Mouse (Mus musculus): ENCODE measurements around the gene Eipr1. TPM values are rescaled to one million over a fixed set of nuclear protein-coding genes. Genes with fewer than 3 reads are reported as not detected.

Gene Eipr1
- total RNA-seq, 2 experiments from 2014 or later, result 51.7 to 53.0 TPM

DNA sequence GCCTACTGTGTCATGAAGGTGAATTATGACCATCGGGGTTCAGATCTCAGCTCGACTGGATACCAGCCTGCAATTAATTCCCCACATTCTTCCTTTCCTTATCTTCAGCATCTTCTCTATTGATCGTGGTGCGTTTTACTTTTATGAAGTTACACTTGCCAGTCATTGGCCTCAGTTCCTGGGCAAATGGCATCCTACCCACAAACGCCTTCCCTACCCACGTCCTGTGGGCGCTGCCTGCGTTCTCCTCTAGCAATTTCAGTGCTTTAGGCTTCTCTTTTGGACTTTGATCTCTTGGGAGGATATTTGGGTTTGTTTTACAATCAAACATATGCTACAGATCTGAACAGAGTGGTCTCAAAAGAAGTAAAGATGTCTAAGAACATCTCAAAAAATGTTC is 94.2 kb downstream of the Eipr1 start:
- Histone ChIP-seq H3K27ac (no peak overlapping the region), H3K4me3 (no peak overlapping the region)
- no peak for DNase-seq (ENCODE audit: low spot score in 2 of 2)
- TF ChIP-seq CTCF (conservative IDR thresholded peaks at IDR 0.05), result no peak

DNA sequence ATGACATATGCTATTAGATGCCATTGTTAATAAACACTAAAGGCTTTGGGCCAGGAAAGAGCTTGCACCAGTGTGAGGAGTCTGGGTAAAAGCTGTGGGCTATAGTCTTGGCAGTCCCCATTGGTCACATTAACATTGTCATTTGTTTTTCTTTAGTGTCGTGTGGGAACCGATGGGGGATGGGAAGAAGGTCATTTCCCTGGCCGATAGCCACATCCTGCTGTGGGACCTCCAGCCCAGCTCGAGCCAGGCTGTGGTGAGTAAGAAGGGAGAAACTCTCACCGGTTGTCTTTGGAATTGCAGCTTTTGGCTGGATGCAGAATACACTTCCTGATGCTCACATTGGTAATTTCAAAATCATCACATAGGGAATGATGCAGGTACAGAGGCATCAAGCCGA is 95.8 kb downstream of the Eipr1 start:
- Histone ChIP-seq H3K4me3 (no peak overlapping the region), H3K27ac (no peak overlapping the region)
- TF ChIP-seq CTCF (conservative IDR thresholded peaks at IDR 0.05), result no peak
- DNase-seq (ENCODE audit: low spot score in 2 of 2), result no peak

DNA sequence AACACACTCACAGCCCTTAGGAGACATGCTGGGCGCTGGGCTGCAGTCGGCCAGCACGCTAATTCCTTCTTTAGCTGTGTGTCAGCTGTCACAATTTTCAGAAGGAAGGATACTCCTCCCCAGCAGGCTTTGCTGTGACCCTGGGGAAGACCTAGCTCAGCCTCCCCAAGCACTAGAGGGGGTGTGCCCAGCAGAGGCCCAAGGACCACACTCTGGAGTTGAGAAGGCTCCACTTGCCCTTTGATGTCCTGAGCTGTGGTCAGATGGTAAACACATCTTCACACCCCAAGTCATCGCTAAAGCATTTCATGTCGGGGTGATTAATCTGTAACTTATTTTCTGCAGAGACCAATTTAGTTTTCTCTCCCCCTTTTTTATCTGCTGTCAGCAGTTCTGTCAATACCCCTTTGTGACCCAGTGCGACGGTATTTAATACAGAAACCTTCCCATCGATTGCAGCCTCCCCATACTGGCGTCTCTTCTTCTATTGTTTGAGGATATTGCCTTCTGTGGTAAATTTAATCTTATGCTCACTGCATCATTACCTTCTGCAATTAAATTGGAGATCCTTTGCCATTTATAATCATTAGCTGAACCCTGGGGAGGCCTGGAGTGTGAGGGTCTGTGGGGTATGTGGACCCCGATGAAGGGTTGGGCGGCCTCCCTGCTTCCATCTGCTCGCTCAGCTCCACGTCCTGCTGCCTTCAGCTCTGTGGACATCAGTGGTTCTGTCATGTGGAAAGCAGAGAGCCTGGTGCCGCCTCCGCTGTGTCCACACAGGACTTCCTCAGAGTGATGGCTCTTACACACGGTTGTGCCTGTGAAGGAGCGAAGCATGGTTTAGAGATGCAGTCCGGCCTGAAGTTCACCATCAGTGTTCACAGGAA is 97.4 kb downstream of the Eipr1 start:
- Histone ChIP-seq H3K4me3 (no peak overlapping the region), H3K27ac (no peak overlapping the region)
- no peak for TF ChIP-seq CTCF (conservative IDR thresholded peaks at IDR 0.05)
- no peak for DNase-seq (ENCODE audit: low spot score in 2 of 2)

DNA sequence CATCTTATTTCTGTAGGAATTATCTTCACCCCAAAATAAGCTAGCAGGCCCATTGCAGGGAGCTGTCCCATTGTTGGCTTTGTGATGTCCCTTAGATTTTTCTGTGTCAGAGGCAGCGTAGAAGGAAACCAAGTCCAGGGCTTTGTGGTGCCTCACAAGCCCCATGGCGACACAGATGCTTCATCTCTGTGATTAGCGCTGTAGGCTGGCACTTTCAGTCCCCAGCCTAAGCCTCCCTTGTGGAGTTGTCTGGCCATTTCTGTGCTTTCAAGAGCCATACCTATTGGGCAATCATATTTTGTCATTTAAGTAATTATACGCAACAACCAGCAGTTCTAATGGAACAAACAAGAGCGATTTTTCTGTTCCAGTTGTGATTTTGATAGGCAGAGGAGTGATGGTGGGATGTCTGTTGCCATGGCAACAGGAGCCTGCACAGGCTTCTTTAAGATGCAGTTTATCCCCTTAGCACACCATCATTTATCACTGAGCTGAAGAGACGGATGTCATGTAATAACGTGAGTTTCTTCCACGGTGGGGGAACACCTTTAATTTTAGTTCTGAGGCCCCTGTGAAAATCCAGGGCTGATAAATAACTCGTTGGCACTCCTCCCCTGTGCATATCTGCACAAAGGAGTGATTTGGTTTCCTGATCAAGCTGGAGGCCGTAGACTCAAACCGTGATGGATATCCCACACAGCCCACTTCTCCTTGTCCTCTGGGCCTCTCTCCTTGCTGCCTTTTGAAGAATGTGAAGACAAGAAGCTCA is 108.1 kb downstream of the Eipr1 start:
- TF ChIP-seq CTCF (conservative IDR thresholded peaks at IDR 0.05), result no peak
- H3K27ac ChIP-seq, result peak overlapping the region; percentile 85
- no peak overlapping the region for H3K4me3 ChIP-seq
- no peak for DNase-seq (ENCODE audit: low spot score in 2 of 2)

DNA sequence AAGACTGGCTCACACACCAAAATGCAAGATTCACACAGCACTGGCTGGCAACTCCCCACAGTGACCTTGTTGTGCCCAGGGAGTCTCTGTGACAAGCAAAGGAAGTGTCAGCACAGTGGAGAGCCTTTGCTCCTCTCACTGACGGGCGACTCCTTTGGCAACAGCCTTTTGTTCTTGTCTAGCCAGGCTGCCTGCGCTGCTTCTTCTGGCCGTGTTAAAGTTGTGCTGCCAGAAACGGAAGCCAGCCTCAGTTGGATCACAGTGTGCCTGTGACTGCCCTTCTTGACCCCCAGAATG is 108.6 kb downstream of the Eipr1 start:
- no peak overlapping the region for H3K4me3 ChIP-seq
- DNase-seq (ENCODE audit: low spot score in 2 of 2), result no peak
- TF ChIP-seq CTCF (conservative IDR thresholded peaks at IDR 0.05), result no peak
- H3K27ac ChIP-seq, result peak overlapping the region; percentile 85

DNA sequence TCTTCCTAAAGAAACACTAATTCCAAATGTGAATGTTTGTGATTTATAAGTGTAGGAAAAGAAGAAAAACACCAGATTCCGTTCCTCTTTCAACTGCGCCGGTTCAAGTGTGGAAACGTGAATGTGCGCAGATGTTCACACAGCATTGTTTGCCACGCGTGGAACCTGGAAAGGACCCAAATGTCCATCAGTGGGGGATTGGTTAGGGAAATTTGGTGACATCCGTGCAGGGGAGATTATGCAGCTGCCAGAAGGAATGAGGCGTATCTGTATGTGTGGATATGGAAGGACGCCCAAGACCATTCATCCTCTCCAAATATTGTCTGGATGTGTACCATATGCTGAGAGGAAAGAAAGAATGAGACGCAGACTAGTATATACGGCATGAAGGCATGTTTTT is 111.7 kb downstream of the Eipr1 start:
- no peak overlapping the region for H3K4me3 ChIP-seq
- H3K27ac ChIP-seq, result peak overlapping the region; percentile 90
- DNase-seq (ENCODE audit: low spot score in 2 of 2), result no peak
- no peak for TF ChIP-seq CTCF (conservative IDR thresholded peaks at IDR 0.05)

DNA sequence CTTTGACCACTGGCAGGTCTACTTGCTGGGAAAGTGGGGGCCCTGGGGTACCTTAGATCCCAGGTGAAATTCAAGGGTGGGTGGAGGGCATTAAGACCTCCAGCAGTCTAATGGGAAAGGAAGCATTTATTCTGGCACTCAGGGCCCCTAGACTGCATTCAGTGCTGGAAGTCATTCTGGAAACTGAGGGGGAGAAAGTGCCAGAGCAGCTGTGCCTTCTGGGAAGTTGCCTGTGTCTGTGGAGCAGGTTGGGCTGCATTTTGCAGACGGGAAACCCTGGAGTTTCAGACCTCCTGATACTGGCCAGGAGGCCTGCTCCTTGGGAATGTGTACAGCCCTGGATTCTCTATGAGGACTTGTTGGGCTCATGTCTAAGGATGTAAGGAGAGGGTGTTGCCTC is 114.5 kb downstream of the Eipr1 start:
- no peak for DNase-seq (ENCODE audit: low spot score in 2 of 2)
- TF ChIP-seq CTCF (conservative IDR thresholded peaks at IDR 0.05), result no peak
- peak overlapping the region; percentile 90 for H3K27ac ChIP-seq
- H3K4me3 ChIP-seq, result no peak overlapping the region

DNA sequence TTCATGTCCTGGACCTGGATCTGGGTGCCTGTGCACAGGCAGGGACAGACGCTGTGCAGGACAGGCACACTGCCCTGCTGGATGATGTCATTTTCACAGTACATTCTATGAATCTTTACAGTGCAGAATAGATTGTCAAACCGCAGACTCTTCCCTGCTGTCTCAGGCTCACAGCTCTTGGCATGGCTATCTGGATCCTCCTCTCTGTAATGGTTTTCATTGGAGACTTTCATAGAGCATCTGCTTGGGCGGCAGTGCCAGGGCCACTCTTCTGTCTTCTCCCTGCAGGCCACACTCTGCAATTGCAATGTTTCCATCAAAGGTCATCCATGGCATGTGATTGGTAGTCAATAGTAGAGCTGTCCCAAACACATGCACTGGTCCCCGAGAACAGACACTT is 117.2 kb downstream of the Eipr1 start:
- Histone ChIP-seq H3K27ac (peak overlapping the region; percentile 76), H3K4me3 (no peak overlapping the region)
- peak; percentile 47 for TF ChIP-seq CTCF (conservative IDR thresholded peaks at IDR 0.05)
- no peak for DNase-seq (ENCODE audit: low spot score in 2 of 2)

DNA sequence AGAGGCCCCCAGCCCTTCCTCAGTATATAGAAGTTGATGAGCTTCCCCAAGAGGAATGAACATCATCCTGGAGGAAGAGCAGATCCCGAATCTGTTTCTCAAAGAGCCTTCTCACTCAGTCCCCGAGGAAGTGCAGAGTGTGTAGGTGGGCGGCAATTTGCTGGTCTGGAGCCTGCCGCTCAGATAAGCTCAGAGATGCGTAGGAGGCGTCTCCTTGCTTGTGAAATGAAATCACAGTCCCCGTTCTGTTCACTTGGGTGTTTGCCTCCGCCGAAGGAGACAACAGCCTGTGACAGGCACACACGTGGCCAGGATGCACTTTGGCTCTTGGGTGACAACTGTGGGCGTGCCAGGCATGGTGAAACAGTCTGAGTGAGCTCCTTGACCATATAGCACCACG is 120.7 kb downstream of the Eipr1 start:
- peak; percentile 75 to 91 for DNase-seq (ENCODE audit: low spot score in 2 of 2)
- no peak for TF ChIP-seq CTCF (conservative IDR thresholded peaks at IDR 0.05)
- peak overlapping the region; percentile 88 for H3K27ac ChIP-seq
- no peak overlapping the region for H3K4me3 ChIP-seq

GRCm38 (mm10) chr12:28874781-28875251 is 123.2 kb downstream of the Eipr1 start:
- H3K27ac ChIP-seq, result peak overlapping the region; percentile 88; the same call in 1 of the 2 replicates
- H3K4me3 ChIP-seq, result no peak overlapping the region
- no peak for TF ChIP-seq CTCF (conservative IDR thresholded peaks at IDR 0.05)
- no peak for DNase-seq (ENCODE audit: low spot score in 2 of 2)

DNA sequence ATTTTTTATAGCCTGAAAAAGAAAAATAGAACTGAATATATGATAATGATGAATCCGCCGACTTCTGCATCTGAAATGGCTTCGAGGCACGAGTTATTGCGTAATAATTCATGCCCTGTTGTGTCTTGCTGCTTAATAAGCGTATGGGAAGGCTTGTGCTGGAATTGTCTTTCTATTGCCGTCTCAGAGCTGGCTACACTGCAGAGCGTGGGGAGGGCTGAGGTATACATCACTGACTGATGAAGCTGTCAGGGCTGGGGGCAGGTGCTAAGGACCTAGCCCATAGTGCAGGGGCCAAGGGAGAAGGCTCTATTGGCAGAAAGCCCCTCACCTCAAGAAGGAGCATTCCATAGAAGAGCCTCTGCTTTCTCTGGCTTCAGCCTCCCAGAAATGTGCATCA is 123.9 kb downstream of the Eipr1 start:
- no peak for TF ChIP-seq CTCF (conservative IDR thresholded peaks at IDR 0.05)
- DNase-seq (ENCODE audit: low spot score in 2 of 2), result no peak

DNA sequence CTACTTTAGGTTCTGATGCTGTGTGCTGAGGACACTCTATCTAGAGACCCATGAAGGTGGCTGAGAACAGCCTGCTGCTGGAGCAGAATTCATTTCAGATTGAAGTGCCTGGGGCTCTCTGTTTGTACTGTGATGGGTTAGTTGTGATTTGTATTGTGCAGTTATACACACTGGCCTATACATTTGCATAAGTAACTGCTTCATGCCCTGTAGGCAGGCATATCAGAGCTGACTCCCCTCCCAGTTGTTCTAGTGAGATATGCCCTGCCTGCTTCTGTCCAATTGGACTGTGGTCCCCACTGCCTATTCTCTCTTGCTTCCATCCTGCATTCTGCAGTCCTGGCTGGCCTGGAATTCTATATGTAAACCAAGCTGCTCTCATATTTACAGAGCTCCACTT is 128.9 kb downstream of the Eipr1 start:
- H3K27ac ChIP-seq, result no peak overlapping the region
- no peak overlapping the region for H3K4me3 ChIP-seq
- no peak for TF ChIP-seq CTCF (conservative IDR thresholded peaks at IDR 0.05)
- DNase-seq (ENCODE audit: low spot score in 2 of 2), result no peak

More for the DNA sequence above, 123.9 kb downstream of the Eipr1 start:
- Histone ChIP-seq H3K4me3 (no peak overlapping the region), H3K27ac (peak overlapping the region; percentile 88)

DNA sequence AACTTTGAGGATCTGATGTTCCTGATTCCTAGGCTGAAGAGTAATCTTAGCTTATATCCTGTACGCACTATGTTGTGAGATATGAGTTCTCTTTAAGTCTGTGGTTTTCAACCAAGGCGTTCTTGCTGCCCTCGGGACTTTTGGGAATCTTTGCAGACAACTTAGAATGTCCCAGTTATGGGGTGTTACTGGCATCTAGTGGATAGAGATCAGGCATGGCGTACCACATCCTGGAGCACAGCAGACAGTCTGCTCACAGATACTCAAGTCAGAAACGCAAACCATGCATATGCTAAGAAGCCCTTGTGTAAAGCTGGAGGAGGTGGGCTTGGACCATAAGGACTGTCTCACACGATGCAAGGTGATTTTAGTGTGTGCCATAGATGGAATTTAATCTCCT is 136.1 kb downstream of the Eipr1 start:
- TF ChIP-seq CTCF (conservative IDR thresholded peaks at IDR 0.05), result peak; percentile 57
- no peak for DNase-seq (ENCODE audit: low spot score in 2 of 2)
- no peak overlapping the region for H3K4me3 ChIP-seq
- H3K27ac ChIP-seq, result no peak overlapping the region
